Mouse (Mus musculus) kidney, postnatal 25 days (tissue): ENCODE results near the gene AC134908.4.
A peak's percentile ranks its signal among the peaks of the same experiment; 100 is the strongest.

Experiments
- DNase-seq, 2 experiments: peaks; one replicate each; pipeline ENCODE4 v3.0.0; 2021; ENCODE audit warnings: mixed read lengths in 2 of 2

Gene AC134908.4

DNA sequence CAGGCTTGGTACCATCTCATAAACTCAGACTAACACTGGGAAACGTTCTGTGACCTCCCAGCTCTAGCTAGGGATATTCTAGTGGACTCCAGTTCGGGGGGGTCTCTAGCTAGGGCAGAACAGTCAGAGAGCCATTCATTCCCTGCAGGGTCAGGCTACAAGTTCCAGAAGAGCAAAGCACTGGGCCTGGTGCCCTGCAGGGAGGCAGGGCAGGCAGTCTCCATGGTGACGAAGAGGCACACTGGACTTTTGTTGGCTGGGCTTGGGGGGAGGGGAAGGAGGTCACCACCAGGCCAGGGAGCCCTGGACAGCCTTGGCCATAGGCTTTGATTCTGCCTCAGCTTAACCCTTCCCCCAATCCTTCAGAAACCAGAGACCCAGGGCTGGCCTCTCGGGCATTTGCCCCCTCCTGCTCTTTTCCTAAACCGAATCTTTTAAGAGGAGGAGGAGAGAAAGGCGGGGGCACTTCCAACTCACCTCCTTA lies at the start of gene AC134908.4:
Gene AC134908.4, minus strand, starts transcription at position 51 of the 484 bp plus-strand sequence.
- DNase-seq = peak; percentile 70 to 91

DNA sequence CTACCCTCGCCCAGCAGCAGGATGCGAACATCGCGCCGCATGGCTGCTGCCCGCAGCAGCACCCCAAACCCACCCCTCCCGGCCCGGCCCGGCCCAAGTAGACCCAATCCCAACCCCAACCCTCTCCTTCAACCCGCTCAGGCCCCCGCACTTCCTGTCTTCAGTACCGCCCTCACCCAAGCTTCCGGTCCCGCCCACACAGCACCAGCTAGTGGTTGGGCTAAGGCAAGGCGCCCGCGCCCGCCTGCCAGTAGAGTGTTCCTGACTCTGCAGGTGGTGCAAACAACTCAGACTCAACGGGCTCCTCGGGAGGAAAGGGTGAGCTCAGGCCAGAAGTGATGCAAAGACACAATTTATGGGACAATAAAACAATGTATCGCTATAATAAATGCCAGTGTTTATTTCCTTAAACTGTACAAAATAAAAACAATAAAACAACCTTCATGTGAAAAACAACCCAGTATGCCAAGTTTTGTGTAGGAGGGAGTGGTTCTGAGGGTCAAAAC lies 49.0 kb upstream of the AC134908.4 start, which contains the start of gene Rhot2:
Gene Rhot2, minus strand, starts transcription at position 456 of the 506 bp plus-strand sequence.
- peak; percentile 97 to 98 for DNase-seq

DNA sequence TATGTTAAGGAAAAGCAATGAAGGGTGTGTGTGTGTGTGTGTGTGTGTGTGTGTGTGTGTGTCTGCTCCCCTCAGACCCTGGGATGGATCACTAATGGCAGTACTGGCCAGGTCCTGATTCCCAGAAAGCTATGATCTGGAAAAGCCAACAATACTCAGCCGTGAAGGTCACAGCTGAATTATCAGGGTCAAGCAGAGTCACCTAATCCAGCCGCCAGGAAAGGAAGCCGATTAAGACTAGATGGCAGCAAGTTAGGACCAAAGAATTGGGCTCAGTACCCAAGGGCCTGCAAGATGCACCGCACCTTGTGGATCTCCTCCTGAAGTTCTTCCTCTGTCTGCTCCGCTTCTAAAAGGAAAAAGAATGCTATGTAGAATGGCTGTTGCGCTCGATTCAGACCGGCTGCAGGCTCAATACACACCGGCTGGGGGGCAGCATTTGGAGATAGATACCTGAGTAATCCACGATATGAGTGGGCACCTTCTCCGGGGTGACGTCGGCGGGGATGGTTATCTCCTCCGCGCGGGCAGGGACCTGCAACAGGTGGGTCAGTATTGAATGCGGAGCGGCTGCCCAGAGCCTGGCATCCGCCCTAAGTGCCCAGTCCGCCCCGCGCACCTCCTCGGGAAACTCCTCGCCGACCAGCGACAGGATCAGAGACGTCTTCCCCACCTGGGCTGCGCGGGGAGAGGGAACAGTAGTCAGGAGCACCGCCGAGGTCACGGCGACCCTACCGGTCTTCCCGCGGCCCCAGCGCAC lies 48.4 kb upstream of the AC134908.4 start:
- DNase-seq = no peak

DNA sequence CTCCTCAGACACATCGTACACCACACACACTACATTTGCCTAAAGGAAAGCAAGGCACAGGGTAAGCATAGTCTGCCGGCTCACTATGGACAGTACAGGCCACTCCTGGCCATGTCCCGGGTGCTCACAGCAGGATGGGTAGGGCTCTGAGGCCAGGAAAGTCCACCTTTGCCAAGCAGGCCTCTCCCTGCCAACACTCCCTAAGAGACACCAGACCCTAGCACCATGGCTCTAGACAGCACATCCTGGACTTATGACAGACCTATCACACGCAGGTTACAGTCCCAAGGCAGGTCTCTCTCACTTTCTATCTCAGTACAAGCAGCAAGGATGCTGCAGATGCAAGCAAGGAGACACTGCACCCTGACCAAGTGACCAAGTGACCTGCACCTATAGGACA lies 47.7 kb upstream of the AC134908.4 start:
- DNase-seq = no peak

DNA sequence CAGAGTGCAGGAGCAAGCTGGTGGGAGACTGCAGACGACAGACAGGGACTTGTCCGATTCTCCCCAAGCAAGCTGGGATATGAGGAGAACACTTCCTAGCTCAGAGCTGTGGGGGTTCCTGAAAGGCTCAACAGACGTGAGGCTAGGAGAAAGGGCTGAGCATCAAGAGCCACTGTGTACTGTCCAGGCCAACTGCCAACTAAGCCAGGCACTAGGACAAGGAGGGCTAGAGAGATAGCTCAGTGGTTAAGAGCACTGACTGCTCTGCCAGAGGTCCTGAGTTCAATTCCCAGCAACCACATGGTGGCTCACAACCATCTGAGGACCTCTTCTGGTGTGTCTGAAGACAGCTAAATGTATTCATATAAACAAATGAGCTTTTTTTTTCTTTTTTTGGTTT lies 47.0 kb upstream of the AC134908.4 start:
- DNase-seq = no peak

DNA sequence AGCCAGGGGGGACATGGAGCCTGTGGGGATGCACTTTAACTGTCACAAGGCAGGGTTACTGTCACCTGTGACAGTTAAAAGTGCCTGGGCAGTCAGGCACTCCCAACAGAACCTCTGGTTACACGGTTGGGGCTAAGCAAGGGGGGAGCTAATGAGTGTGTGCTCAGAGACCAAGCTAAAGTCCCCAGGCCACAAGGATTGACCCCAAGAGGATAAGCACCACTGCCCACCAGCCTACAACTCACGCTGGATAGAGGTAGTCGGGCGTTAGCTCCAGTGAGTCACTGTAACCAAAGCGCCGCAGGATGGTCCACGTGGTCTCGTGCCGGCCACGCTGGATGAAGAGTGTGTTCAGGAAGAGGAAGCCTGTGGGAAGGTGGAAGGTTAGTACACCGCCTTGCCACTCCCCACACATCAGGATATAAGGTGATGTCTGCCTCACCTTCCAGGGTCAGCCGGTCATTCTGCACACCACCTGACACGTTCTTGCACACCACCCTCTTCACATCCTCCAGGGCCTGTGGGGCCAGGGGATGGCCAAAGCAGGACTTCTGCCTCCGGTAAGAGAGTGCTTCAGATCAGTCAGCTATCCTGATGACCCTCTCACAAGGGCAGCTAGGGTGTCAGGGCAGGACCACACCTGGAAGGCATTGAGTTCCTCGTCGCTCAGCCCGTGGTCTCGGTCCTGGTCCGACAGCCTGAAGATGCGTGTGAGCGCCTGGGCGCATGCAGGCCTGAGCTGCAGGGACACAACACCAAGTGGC lies 45.8 kb upstream of the AC134908.4 start, which contains the start of gene Gm20683:
Gene Gm20683, minus strand, starts transcription at position 647 of the 764 bp plus-strand sequence.
- no peak for DNase-seq

DNA sequence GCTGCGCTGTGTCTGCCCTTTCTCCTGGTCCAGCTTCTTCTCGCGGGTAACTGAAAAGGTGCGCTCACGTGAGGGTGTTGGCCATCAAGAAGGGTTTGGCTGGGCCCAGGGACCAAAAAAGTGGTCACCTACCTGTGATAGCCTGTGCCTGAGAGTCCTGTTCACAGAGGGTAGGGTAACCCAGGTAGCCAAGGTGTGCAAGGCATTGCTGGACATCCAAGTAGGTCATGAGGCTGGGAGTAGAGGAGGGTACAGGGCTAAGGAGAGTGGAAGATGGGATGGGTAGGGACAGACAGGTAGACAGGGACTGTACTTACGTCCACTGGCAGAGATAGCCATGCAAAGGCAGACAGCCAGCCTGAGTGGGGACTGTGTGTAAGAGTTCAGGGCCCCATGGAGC lies 45.1 kb upstream of the AC134908.4 start:
- no peak for DNase-seq

DNA sequence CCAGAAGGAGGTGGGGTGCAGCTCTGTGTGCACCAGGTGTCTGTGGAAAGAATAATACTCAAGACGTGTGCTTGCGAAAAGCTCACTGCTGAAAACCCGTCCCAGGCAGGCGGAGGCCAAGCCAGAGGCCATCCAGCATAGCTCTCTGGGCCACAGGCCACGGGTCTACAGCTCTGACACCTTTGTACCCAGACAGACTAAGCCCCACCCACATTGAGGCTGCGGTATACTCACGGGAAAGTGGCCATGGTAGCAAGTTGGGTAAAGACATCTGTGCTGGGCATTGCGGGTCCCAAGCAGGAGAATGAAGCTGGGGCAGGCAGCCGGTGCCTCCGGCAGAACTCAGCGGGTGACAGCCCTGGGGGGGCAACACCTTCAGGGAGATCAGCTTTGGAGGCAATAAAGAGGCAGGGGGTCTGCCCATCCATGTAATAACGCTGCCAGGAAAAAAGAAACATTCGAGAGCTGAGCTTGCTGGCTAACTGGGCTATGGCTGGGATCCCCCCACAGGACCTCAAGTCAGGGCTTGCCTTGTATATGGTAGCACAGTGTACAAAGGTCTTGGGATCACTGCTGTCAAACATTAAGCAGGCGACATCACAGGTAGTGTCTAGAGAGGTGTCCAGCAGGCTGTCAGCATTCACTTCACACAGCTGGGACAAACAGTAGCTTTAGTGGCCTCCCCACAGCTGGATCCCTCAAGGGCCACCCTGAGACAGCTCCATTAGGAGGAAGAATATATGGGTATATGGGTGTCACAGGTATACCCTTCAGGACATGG lies 44.2 kb upstream of the AC134908.4 start:
- DNase-seq = peak; percentile 71 to 85

DNA sequence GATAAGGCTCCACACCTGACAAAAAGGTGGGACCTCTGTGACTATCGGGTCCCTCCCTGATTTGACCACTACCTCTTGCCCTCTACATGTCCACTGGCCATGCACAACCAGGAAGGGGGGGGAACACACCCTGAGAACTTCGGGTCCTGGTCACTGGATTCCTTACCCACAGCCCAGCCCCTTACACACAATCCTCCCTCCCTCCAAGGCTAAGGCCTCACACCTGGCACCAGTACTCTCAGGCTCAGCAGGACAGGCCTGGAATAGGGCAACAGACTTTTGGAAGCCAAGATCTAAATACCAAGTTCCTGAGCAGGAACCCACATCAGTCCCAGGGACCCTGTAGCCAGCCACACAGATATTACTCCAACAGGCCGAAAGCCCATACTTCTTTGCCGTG lies 43.4 kb upstream of the AC134908.4 start:
- DNase-seq = peak in 1 of 2 experiments; percentile 38

DNA sequence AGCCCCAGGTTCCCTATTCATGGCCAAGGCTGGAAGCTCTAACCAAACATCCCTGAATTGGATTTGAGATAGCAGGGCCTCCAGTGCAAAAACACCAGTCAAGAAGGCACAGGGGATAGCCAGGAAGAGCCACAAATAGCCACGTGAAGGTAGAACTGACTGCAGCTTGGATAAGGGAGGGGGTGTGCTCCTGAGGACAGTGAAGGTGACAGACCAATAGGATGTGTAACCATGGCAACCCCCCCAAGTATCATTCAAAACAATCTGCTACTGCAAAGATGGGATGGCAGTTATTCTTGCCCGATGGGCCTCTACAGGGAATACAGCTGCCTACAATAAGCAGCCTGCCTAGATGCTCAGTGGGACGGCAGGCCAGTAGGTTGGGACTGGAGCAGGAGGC lies 42.1 kb upstream of the AC134908.4 start:
- no peak for DNase-seq

DNA sequence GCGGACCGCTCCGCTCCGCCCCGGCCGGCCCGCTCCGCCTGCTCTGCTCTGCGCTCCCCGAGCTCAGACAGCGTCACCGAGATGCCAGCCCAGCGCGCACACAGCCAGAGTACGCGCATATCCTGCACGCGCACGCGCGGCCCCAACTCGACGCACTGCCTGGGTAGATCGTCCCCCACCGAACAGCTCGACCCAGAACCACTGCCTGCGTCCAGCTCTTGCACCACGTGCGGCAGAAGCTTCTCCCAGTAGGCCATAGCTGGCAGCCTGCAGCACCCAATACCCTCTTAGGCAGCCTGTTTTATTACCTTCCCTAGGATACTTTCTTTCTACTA lies 41.6 kb upstream of the AC134908.4 start, which contains the start of gene Rhbdl1:
Gene Rhbdl1, minus strand, starts transcription at position 220 of the 335 bp plus-strand sequence.
- DNase-seq = peak; percentile 72 to 89

DNA sequence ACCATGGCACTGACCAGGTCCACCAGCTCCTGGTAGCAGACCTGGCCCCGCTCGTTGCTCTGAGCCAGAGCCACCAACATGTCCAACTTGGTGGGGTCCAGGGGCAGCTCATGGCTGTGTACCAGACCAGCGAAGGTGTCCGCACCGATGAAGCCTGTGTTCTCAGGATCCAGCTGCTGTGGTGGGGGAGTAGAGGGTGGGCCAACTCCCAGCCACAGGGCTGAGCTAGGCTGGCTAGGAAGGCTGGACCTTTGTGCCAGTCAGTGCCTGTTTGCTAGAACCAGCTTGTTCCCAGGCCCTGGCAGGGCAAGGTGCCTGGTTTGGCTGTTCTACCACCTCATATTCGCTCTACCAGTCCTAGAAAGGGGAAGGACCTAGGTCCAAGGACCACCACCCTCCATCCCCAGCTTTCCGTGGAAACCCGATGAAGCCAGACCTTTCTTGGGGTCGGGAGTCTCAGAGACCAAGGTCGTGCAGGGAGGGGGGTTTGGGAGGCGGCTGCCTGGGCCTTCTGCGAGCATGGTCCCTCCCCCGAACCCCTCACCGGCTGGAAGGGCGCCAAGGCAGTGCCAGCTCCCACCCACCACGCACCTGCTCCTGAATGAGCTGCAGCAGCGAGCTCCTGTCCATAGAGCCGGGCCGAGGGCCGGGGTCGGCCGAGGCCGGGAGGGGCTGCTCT lies 41.1 kb upstream of the AC134908.4 start:
- peak in 1 of 2 experiments; percentile 74 for DNase-seq

DNA sequence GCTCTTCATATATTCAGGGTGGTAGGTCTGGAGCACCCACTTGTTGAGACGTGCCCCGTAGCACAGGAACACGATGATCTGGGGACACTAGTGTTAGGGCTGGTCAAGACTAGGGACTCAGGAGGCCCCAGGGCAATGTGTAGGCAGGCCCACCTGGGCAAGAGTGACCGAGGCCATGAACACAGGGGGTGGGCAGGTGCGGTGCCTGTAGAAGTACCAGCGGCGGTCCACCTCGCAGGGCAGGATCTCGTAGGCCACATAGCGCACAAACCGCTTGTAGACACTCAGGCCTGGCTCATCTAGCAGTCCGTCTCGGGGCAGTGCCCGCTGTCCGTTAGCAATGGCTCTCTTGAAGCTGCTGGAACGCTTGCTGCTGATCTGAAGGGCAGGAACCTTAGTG lies 40.4 kb upstream of the AC134908.4 start:
- DNase-seq = no peak

DNA sequence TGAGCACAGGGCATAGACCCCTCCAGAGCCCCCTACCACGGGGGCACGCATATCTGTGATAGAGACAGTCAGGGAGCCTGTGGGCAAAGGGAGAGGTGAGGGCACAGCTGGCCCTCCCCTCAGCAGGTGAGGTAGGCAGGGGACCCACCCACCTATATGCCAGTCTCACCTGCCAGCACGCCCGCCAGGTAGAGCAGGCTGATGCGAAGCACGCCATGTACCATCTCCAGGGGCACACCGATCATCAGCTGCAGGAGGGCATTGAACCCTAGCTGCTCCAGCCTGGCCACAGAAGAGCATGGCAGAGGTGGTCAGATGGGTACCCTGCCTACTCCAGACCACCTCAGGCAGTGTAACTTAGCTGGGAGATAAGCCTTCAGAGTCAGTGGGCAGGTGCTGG lies 39.8 kb upstream of the AC134908.4 start:
- DNase-seq = no peak

DNA sequence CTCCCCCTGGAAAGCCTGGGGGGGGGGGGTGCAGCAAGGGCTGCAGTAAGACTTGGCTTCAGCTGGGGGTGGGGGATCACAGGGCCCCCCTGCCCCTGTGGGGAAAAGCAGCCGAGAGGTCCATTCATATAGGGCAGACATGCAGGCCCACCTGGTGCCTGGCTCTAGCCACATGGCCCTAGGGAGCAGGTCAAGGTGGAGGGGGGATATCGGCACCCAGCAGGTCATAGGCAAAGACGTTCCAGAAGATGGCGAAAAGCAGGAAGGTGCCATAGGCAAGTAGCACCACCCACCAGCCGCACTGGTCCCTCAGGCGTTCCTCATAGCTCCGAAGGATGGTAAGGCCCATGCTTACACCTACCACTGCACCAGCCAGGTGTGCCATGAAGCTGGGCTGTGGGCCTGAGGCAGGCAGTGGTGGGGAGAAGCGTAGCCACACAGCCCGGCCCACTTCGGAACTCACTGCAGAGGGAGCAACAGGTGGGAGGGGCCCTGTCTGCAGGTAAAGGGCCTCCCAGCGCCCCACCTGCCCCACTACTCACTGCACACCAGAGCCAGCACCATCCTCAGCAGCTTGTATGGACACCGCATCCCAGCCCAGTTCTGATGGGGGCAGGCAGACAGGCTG lies 39.2 kb upstream of the AC134908.4 start:
- DNase-seq = peak in 1 of 2 experiments; percentile 42

DNA sequence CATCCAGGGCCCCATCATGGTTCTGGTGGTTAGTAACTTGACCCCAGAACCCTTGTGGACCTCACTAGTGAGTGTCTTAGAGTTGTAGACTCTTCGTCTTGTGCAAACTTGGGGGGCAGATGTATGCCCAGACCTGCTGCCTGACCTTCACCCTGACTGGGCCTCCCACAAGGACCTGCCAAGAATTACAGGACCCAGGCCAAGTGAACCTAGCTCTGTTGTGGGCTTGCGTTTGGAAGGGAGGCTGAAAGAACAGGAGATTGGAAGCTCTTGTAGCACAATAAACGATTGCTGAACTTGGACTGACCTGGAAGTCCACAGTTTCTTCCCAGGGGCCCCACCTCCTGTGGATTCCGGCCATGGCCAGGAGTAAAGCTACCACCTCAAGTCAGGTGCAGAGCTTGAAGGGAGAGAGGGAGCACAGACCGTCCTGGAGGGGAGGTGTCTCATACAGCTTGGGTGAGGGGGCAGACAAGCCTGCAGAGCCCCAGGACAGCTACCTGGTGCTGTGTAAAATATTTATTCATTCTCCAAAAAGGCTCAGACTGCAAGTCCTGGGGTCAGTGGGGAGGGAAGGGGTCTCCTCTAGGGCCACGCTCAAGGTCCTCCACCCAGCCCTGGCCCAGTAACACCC lies 38.6 kb upstream of the AC134908.4 start:
- DNase-seq = peak; percentile 65 to 87

DNA sequence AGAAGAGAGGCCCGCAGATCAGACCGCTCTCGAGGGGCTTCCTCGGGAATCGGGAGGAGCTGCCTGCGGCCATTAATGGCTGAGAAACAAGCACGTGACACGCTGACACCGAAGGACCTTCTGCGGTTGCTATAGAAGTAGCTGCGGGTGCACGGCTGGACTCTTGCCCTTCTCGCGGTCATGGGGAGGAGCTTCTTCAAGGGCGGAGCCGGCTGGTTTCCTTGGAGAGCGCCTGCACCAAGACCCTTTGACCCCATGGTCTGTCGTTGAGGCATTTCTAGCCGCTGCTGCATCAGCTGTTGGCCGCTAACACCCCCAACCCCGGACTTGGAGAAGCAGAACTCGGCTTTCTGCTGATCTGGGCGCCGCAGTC lies 37.8 kb upstream of the AC134908.4 start, which contains the start of gene Stub1:
Gene Stub1, minus strand, starts transcription at position 114 of the 373 bp plus-strand sequence.
- DNase-seq = peak; percentile 96 to 98

DNA sequence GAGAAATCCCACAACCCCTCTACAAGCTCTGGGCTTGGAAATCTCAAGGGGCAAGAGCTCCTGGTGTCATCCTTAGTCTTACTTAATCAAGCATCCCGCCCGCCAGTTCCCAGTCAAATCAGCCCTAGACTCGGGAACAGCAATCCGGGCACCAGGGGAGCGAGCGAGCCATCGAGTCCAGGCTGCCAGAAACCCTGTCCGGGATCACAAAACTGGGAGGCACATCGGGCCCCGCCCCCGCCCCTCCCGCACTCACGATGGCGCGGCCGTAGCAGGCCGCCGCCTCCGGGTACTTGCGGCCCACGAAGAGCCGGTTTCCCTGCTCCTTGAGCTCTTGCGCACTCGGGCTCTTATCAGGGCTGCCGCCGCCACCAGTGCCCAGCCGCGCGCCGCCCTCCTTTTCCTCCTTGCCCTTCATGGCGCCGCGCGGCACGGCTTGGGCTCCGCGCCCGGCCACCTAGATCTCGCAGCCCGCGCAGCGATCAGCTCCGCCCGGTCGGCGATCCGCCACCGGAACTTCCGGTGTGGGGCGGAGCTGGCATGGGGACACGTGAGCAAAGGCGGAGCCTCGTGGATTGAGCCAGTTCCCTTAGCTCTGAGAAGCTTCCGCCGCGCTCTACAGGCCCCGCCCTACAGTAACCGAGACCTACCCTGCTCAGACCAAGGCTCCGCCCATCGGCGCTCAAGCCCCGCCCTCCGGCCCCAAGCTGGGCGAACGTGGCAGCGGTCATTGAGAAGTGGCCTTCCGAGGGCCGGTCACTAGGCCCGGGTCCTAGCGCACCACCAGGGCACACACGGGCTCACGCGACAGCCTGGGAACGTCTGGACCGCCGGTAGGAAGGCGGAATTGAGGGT lies 37.2 kb upstream of the AC134908.4 start:
- DNase-seq = peak; percentile 100

DNA sequence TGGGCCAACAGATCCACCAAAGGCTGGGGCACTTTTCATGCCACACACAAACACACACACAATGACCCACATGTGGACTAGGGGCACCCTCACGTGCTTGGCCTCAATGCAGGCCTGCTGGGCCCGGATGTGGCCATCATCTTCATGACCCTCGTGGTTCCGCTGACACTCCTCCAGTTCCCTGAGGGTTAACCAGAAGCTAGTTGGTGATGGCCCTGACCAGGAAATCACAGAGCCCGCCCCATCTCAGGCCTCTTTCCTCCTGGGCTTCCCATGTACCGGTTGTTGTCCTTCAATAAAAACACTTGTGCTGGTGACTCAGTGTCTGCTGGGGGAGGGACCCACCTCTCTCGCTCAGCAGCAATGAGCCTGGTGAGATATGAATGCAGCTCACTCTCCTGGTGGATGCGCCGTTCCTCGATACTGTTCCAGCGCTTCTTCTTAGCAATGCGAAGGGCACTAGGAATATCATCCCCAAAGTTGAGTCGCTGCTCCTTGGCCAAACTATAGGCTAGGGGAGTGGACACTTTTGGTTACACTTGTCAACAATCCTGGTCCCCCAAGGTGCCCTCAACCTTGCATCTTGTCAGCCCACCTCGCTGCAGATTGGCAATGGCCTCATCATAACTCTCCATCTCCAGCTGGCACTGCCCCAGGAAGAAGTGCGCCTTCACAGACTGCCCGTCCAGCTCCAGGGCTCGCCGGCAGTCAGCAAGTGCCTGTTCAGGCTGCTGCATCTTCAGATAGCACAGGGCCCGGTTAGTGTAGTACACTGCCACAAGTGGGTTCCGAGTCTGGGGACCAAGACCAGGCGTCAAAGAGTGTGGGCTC lies 36.2 kb upstream of the AC134908.4 start:
- DNase-seq = peak; percentile 59 to 72
